Mouse (Mus musculus): ENCODE measurements around the gene 1700017B05Rik. TPM values are rescaled to one million over a fixed set of nuclear protein-coding genes. Genes with fewer than 3 reads are reported as not detected.

The 1700017B05Rik gene
- polyA plus RNA-seq, 1 experiment from 2014 or later, result 4.1 TPM

GRCm38 (mm10) chr9:57257627-57258026, 4.8 kb downstream of the 1700017B05Rik start:
- no peak for ATAC-seq (ENCODE audit: low FRiP score)
- H3K9me3 ChIP-seq (replicated peaks), result no peaks in the 10 kb centered on the region

GRCm38 (mm10) chr9:57256861-57257260, 5.6 kb downstream of the 1700017B05Rik start:
- Histone ChIP-seq H3K36me3 (peaks cover 3% of the 10 kb centered on the region; the same call in 1 of the 2 replicates), H3K9ac (replicated peaks) (no peak overlapping the region), H3K27ac (replicated peaks) (no peak overlapping the region), H3K9me3 (replicated peaks) (no peaks in the 10 kb centered on the region), H3K4me2 (no peak overlapping the region), H3K4me1 (peaks cover 19% of the 10 kb centered on the region), H3K27me3 (replicated peaks) (peaks cover 8% of the 10 kb centered on the region; the same call in 1 of the 2 replicates), H3K4me3 (replicated peaks) (no peak overlapping the region)
- 97% methylated on average over 11 of the region's 11 CpGs for WGBS
- no peak for ATAC-seq (ENCODE audit: low FRiP score)

More at GRCm38 (mm10) chr9:57257627-57258026, 4.8 kb downstream of the 1700017B05Rik start:
- no peak overlapping the region for H3K4me3 ChIP-seq (replicated peaks)
- H3K9ac ChIP-seq (replicated peaks), result no peak overlapping the region
- no peak overlapping the region for H3K27ac ChIP-seq (replicated peaks)
- H3K27me3 ChIP-seq (replicated peaks), result peaks cover 8% of the 10 kb centered on the region
- peaks cover 23% of the 10 kb centered on the region for H3K4me1 ChIP-seq
- no peak overlapping the region for H3K4me2 ChIP-seq
- WGBS, result 91% methylated on average over 9 of the region's 9 CpGs
- peaks cover 3% of the 10 kb centered on the region; the same call in 1 of the 2 replicates for H3K36me3 ChIP-seq

GRCm38 (mm10) chr9:57256309-57256708, 6.1 kb downstream of the 1700017B05Rik start:
- Histone ChIP-seq H3K36me3 (peaks cover 3% of the 10 kb centered on the region; the same call in 1 of the 2 replicates), H3K9me3 (replicated peaks) (no peaks in the 10 kb centered on the region), H3K4me1 (peaks cover 13% of the 10 kb centered on the region), H3K27me3 (replicated peaks) (peaks cover 7% of the 10 kb centered on the region; the same call in 1 of the 2 replicates), H3K4me3 (replicated peaks) (no peak overlapping the region), H3K27ac (replicated peaks) (no peak overlapping the region), H3K9ac (replicated peaks) (no peak overlapping the region), H3K4me2 (no peak overlapping the region)
- 96% methylated on average over 20 of the region's 20 CpGs for WGBS
- no peak for ATAC-seq (ENCODE audit: low FRiP score)

GRCm38 (mm10) chr9:57254823-57255495, 7.5 kb downstream of the 1700017B05Rik start:
- no peak overlapping the region for H3K4me2 ChIP-seq
- peaks cover 3% of the 10 kb centered on the region; the same call in 1 of the 2 replicates for H3K36me3 ChIP-seq
- WGBS, result 89% methylated on average over 9 of the region's 9 CpGs
- no peak overlapping the region for H3K9ac ChIP-seq (replicated peaks)
- no peaks in the 10 kb centered on the region for H3K27me3 ChIP-seq (replicated peaks)
- H3K4me3 ChIP-seq (replicated peaks), result no peak overlapping the region
- no peaks in the 10 kb centered on the region for H3K9me3 ChIP-seq (replicated peaks)
- no peak overlapping the region for H3K27ac ChIP-seq (replicated peaks)
- H3K4me1 ChIP-seq, result 0 out of 2 replicates have a peak, but pooled peaks cover 2% of the 10 kb centered on the region
- ATAC-seq (ENCODE audit: low FRiP score), result no peak

- Histone ChIP-seq H3K4me2 (no peak overlapping the region), H3K9ac (replicated peaks) (no peak overlapping the region), H3K4me1 (no peaks in the 10 kb centered on the region), H3K27me3 (replicated peaks) (no peaks in the 10 kb centered on the region), H3K9me3 (replicated peaks) (no peaks in the 10 kb centered on the region), H3K36me3 (peaks cover 3% of the 10 kb centered on the region; the same call in 1 of the 2 replicates), H3K27ac (replicated peaks) (no peak overlapping the region), H3K4me3 (replicated peaks) (no peak overlapping the region)
- no peak for ATAC-seq (ENCODE audit: low FRiP score)
- 89% methylated on average over 7 of the region's 7 CpGs for WGBS
Measured at GRCm38 (mm10) chr9:57254061-57254460, 8.4 kb downstream of the 1700017B05Rik start.

DNA sequence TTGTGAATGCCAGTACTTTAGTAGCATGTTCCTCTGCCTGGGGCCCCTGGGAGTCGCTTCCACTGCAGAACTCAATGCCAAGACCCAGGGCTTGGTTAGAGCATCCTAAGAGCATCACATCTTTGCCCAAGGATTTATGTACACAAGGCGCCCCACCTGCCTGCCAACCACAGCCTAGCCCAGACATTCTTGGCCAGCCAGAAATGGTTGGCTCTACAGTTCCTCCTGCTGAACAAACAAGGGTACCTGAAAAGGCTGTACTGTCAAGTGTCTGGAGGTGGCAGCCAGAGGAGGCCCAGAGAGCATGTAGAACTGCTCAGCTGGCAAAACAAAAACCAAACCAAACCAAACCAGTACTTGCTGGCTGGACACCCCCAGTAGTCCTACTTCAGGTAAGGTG, 11.3 kb downstream of the 1700017B05Rik start:
- no peak overlapping the region for H3K27ac ChIP-seq (replicated peaks)
- no peaks in the 10 kb centered on the region for H3K9me3 ChIP-seq (replicated peaks)
- no peaks in the 10 kb centered on the region for H3K4me1 ChIP-seq
- H3K9ac ChIP-seq (replicated peaks), result no peak overlapping the region
- 96% methylated on average over 2 of the region's 2 CpGs for WGBS
- ATAC-seq (ENCODE audit: low FRiP score), result no peak
- H3K36me3 ChIP-seq, result no peaks in the 10 kb centered on the region; the same call in 1 of the 2 replicates
- no peak overlapping the region for H3K4me2 ChIP-seq
- no peaks in the 10 kb centered on the region for H3K27me3 ChIP-seq (replicated peaks)
- no peak overlapping the region for H3K4me3 ChIP-seq (replicated peaks)

DNA sequence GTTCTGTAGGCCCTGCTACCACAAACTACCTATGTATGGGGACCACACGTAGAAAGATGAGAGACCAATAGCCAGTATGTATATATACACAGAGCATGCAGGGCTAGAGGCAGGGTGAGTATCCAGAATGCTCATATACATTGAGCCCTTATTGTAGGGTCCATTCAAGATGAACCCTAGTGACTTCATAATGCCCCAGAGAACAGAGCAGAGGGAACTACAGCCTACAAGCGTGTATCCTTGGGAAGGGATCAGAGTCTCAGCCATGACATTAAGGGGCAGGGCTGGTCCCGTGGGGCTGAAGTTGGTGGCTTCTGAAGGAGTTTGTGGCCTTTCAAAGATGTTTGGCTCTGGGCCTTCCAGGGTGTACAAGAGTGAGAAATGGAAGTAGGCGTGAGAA, 12.4 kb downstream of the 1700017B05Rik start:
- no peaks in the 10 kb centered on the region for H3K27me3 ChIP-seq (replicated peaks)
- no peak for ATAC-seq (ENCODE audit: low FRiP score)
- H3K4me1 ChIP-seq, result no peaks in the 10 kb centered on the region
- H3K27ac ChIP-seq (replicated peaks), result no peak overlapping the region
- H3K4me2 ChIP-seq, result no peak overlapping the region
- 93% methylated on average over 4 of the region's 4 CpGs for WGBS
- no peak overlapping the region for H3K9ac ChIP-seq (replicated peaks)
- no peaks in the 10 kb centered on the region; the same call in 1 of the 2 replicates for H3K36me3 ChIP-seq
- H3K9me3 ChIP-seq (replicated peaks), result no peaks in the 10 kb centered on the region
- H3K4me3 ChIP-seq (replicated peaks), result no peak overlapping the region

GRCm38 (mm10) chr9:57248030-57248942, 14.1 kb downstream of the 1700017B05Rik start:
- no peak for ATAC-seq (ENCODE audit: low FRiP score)

GRCm38 (mm10) chr9:57247201-57247671, 15.2 kb downstream of the 1700017B05Rik start:
- no peaks in the 10 kb centered on the region for H3K36me3 ChIP-seq
- H3K9ac ChIP-seq (replicated peaks), result no peak overlapping the region
- H3K27ac ChIP-seq (replicated peaks), result no peak overlapping the region
- no peak for ATAC-seq (ENCODE audit: low FRiP score)
- H3K4me3 ChIP-seq (replicated peaks), result no peak overlapping the region
- H3K27me3 ChIP-seq (replicated peaks), result no peaks in the 10 kb centered on the region
- no peak overlapping the region for H3K4me2 ChIP-seq
- H3K4me1 ChIP-seq, result no peaks in the 10 kb centered on the region
- H3K9me3 ChIP-seq (replicated peaks), result no peaks in the 10 kb centered on the region
- WGBS, result 56% methylated on average over 8 of the region's 8 CpGs

More at GRCm38 (mm10) chr9:57248030-57248942, 14.1 kb downstream of the 1700017B05Rik start:
- Histone ChIP-seq H3K27ac (replicated peaks) (no peak overlapping the region), H3K9ac (replicated peaks) (no peak overlapping the region), H3K36me3 (no peaks in the 10 kb centered on the region), H3K4me2 (no peak overlapping the region), H3K27me3 (replicated peaks) (no peaks in the 10 kb centered on the region), H3K9me3 (replicated peaks) (no peaks in the 10 kb centered on the region), H3K4me1 (no peaks in the 10 kb centered on the region), H3K4me3 (replicated peaks) (no peak overlapping the region)
- 70% methylated on average over 7 of the region's 7 CpGs for WGBS

DNA sequence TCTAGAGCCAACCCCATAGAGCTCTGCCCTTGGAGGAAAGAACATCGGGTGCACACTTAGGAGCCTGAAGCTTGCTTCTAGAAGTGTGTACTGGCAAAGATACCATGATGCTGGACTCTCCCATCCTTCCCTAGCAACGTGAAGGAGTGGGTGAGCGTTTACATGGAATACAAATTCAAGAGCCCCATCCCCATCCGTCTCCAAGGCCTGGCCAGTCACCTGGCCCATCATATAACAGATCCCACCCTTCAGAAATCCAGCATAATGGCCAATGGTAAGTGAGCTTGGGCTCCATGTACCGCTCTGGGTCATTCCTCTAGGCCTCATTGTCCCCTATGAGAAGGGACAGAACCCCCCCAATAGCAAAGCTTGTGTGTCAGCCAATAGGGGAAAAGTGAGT, 15.9 kb downstream of the 1700017B05Rik start:
- no peak overlapping the region for H3K9ac ChIP-seq (replicated peaks)
- WGBS, result 88% methylated on average over 5 of the region's 5 CpGs
- no peaks in the 10 kb centered on the region for H3K27me3 ChIP-seq (replicated peaks)
- no peak overlapping the region for H3K27ac ChIP-seq (replicated peaks)
- no peak for ATAC-seq (ENCODE audit: low FRiP score)
- H3K4me3 ChIP-seq (replicated peaks), result no peak overlapping the region
- no peaks in the 10 kb centered on the region for H3K9me3 ChIP-seq (replicated peaks)
- H3K4me1 ChIP-seq, result no peaks in the 10 kb centered on the region
- H3K4me2 ChIP-seq, result no peak overlapping the region
- no peaks in the 10 kb centered on the region for H3K36me3 ChIP-seq

- Histone ChIP-seq H3K4me1 (no peaks in the 10 kb centered on the region), H3K9ac (replicated peaks) (no peak overlapping the region), H3K4me2 (no peak overlapping the region), H3K4me3 (replicated peaks) (no peak overlapping the region), H3K9me3 (replicated peaks) (no peaks in the 10 kb centered on the region), H3K36me3 (no peaks in the 10 kb centered on the region), H3K27me3 (replicated peaks) (no peaks in the 10 kb centered on the region), H3K27ac (replicated peaks) (no peak overlapping the region)
- 42% methylated on average over 7 of the region's 7 CpGs for WGBS
- ATAC-seq (ENCODE audit: low FRiP score), result no peak
Measured at GRCm38 (mm10) chr9:57244106-57244685, 18.2 kb downstream of the 1700017B05Rik start.

All from neural tube, embryonic 15.5 days (tissue).